Mouse (Mus musculus) layer of hippocampus, adult 9-10 months (tissue): ENCODE measurements around the gene Slit3.
A peak's percentile ranks its signal among the peaks of the same experiment; 100 is the strongest.

Experiments used
- DNase-seq: peaks from one replicate; pipeline ENCODE4 v3.0.0; 2022; ENCODE audit warnings: low spot score

Gene Slit3

GRCm38 (mm10) chr11:35351376-35351775, 230.4 kb downstream of the Slit3 start:
- no peak for DNase-seq

- DNase-seq: no peak
Measured at GRCm38 (mm10) chr11:35355811-35356210, 234.8 kb downstream of the Slit3 start.

GRCm38 (mm10) chr11:35361071-35361470, 240.0 kb downstream of the Slit3 start:
- no peak for DNase-seq

GRCm38 (mm10) chr11:35362975-35363374, 242.0 kb downstream of the Slit3 start:
- no peak for DNase-seq

- DNase-seq: no peak
Measured at GRCm38 (mm10) chr11:35364469-35364868, 243.4 kb downstream of the Slit3 start.

- no peak for DNase-seq
Measured at GRCm38 (mm10) chr11:35365510-35365931, 244.5 kb downstream of the Slit3 start.

- no peak for DNase-seq
Measured at GRCm38 (mm10) chr11:35366611-35367010, 245.6 kb downstream of the Slit3 start.

GRCm38 (mm10) chr11:35367248-35367647, 246.2 kb downstream of the Slit3 start:
- no peak for DNase-seq

- DNase-seq: no peak
Measured at GRCm38 (mm10) chr11:35369964-35370363, 248.9 kb downstream of the Slit3 start.

GRCm38 (mm10) chr11:35370705-35371104, 249.7 kb downstream of the Slit3 start:
- no peak for DNase-seq

- DNase-seq: no peak
Measured at GRCm38 (mm10) chr11:35372410-35372809, 251.4 kb downstream of the Slit3 start.

- peak; percentile 45 for DNase-seq
Measured at GRCm38 (mm10) chr11:35375072-35375471, 254.0 kb downstream of the Slit3 start.

GRCm38 (mm10) chr11:35378802-35379201, 257.8 kb downstream of the Slit3 start:
- DNase-seq: no peak

- no peak for DNase-seq
Measured at GRCm38 (mm10) chr11:35379407-35379806, 258.4 kb downstream of the Slit3 start.

GRCm38 (mm10) chr11:35380766-35381165, 259.7 kb downstream of the Slit3 start:
- DNase-seq: no peak

- DNase-seq: no peak
Measured at GRCm38 (mm10) chr11:35385444-35385843, 264.4 kb downstream of the Slit3 start.

GRCm38 (mm10) chr11:35387826-35388225, 266.8 kb downstream of the Slit3 start:
- DNase-seq: no peak

- no peak for DNase-seq
Measured at GRCm38 (mm10) chr11:35388471-35388870, 267.4 kb downstream of the Slit3 start.

GRCm38 (mm10) chr11:35389341-35389740, 268.3 kb downstream of the Slit3 start:
- DNase-seq: no peak

GRCm38 (mm10) chr11:35389780-35390435, 268.9 kb downstream of the Slit3 start:
- DNase-seq: no peak

GRCm38 (mm10) chr11:35393815-35394214, 272.8 kb downstream of the Slit3 start:
- DNase-seq: no peak

GRCm38 (mm10) chr11:35395376-35395775, 274.4 kb downstream of the Slit3 start:
- DNase-seq: no peak

GRCm38 (mm10) chr11:35398353-35398752, 277.3 kb downstream of the Slit3 start:
- DNase-seq: no peak

- DNase-seq: no peak
Measured at GRCm38 (mm10) chr11:35403516-35403915, 282.5 kb downstream of the Slit3 start.
